Mouse (Mus musculus): ENCODE data around the gene Mfap4. TPM values are rescaled to one million over a fixed set of nuclear protein-coding genes. Genes with fewer than 3 reads are reported as not detected.

Mfap4 gene
- total RNA-seq, 1 experiment from 2014 or later = 23.5 TPM

DNA sequence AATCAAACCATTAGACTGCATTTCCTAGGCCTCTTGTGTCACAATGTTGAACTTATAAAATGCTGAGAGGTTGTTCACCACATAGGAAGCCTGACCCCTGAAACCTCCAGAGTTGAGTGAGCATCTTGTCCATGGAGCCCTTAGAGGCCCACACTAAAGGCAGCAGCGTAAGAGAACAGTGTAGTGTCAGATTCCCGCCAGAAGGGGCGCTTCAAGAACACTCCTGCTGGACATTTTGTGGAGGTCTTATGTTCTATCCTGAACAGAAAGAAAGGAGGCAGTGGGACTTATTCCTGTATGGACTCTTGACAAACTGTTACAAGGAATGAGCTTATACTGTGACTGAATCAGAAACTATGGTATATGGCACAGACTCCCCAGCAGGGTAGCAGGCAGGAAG lies 29.7 kb downstream of the Mfap4 start:
- peak; percentile 56 for DNase-seq

DNA sequence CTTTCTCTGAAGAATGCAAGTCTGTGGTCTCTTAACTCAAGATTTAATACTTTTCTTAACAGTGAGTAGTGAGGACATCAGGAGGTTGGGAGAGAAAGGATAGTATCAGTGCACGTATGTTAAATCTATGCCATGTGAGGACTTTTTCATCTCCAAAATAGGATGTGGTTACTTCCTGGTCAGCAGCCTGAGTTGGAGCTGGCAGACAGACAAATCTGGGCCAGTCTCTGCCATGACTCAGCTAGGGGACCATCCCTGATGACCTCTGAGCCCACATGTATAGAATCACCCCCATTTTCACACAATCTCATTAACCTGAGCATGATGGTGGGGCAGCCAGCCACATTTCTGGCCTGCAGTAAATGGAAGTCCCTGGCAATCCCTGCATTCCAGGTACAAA lies 32.7 kb downstream of the Mfap4 start:
- no peak for DNase-seq

- DNase-seq = no peak
Observed at GRCm38 (mm10) chr11:61518871-61519270, 33.6 kb downstream of the Mfap4 start.

DNA sequence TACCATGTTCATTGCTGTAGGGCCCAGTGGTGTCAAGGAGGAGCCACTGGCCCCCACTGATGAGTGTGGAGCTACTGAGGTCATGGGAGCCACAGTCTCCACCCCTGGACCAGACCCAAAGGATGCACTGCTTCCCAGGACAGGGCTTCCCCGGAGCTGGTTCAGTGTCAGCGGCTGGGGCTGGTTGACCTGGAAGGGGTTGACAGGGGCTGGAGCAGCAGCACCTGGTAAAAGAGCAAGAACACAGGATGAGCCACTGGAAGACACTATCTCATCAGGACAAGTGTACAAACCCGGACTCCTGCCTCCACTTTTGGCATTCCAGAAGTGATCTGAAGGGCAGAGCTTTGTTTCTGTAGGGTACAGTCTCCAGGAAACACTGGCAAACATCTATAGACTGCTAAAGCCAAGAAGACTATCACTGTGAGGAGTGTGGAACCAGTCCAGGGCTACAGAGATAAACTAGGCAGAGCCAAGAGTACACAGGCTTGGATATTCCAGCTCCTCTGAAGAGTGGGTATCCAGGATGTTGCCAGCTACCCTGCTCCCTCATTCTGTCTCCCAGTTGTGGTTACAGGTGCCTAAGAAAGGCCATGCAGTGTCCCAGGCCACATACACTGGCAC lies 34.4 kb downstream of the Mfap4 start:
- no peak for DNase-seq

DNA sequence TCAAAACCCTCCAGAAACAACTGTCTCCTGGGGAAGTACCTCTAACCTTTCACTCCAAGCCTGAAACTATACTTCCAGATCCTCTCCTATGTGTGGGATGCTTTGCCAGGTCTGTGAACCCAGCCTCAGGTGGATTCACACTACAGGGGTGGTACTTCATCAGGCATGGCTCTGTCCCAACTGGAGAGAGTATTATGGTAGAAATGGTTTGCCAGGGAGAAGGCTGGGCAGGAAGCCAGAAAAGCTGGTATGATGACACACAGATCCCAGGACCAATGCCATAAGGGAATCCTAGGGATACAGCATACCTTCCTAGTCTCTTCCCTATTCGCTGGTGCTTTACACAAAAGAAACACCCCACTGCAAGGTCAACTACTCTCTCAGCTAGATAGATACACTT lies 41.6 kb downstream of the Mfap4 start:
- peak; percentile 66 for DNase-seq

DNA sequence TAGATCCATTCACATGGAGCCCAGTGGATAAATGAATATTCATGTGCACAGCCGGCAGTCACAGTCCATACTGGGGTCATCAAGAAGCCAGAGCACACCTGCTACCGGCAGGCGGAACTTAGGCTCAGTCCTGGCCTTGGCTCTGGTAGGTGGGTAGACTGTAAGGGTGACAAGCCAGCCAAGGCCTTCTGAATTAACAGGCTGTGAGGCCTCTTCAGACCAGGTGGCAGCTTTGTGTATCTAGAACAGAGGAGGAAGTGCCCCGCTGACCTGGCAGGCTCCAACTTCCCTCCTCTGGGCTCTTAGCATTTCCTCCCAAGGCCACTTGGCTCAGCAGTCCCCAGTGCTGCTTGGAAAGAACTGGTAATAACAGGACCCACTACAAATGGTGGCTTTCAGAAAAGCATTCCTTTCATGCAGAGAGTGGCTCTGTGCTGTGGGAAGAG lies 44.1 kb downstream of the Mfap4 start:
- peak; percentile 49 for DNase-seq

DNA sequence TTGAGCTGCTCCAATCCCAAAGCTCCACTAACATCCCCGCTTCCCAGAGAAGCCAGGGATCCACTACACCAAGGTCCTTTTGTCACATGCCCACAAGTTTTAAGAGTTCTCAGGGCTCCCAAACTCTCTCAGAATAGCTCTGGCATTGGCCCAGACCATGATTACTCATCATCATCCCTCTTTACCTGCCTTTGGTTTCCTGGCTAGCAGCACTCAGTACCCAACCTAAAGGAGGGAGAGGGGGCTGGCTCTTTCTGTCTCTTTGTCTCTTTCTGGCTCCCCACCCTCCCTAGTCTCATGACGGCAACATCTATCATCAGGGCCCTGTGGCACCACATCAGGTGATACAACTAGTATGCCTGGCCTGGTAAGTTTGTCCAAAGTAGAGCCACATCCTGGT lies 47.6 kb downstream of the Mfap4 start:
- peak; percentile 23 for DNase-seq

DNA sequence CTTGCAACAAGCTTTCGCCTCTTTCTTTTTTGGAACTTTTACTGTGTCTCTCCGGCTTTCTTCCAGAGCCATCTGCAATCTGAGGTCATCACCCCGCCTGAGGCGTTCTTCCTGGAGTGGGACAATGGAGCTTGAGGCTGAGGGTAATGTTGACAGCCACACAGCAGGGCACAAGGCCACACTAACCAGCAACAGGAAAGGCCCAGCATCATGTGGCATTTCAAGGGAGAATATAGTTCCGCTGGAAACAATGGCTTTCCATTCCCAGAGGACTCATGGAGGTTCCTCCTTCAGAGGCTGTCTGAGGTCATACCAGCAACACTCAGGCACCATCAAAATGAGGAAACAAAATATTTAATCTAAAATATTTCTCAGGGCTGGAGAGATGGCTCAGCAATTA lies 48.3 kb downstream of the Mfap4 start:
- DNase-seq = peak; percentile 55

DNA sequence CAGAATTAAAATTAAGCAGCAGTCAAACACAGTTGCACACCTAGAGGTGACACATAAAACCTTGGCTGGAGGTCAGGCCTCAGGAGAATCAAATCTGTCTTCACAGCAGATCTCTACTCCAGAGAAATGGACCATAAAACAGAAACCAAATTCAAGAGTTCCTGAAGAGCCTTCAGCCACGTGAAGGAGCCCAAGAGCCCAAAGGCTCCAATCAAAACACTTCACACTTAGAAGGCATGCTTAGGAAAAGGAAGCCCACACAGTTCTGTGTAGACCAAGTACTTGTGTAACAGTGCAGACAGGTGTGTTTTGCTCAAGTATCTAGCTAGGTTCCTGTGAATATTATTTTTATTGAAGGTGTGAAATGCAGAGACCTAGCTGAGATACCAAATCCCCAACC lies 50.3 kb downstream of the Mfap4 start:
- DNase-seq = no peak

DNA sequence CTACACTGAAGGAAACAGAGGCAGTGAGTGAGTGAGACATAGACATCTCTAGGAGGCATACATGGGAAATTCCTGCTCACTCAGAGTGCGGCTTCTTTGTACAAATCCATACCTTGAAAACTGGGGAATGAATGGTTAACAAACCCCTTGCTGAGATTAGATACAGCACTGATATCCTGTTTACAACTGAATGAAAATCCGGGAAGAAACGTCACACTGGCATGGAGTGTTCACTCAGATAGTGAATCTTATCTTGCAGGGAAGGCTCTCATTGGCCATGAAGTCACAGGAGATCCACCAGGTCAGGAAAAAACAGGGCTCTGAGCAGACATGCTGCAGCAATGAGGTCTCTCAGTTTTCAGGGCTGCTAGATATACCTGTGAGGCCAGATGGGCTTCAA lies 51.7 kb downstream of the Mfap4 start:
- DNase-seq = no peak

DNA sequence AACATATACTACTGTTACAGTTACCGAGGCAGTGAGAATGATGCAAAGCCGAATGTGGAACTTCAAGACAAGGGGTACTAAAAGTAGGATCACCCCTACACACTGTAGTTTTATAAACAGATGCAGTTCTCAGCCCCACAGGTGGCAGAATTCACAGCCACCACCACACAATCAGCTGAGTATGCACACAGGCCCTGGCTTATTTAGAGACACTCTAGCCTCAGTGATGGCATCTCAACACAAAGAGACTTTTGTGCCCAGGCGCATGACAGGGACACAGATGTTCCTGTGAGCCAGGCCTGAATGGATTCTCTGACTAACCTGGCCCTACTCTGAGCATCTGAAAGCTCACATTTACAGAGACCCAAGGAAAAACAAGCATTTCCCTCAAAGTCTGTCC lies 52.1 kb downstream of the Mfap4 start:
- no peak for DNase-seq

Other genes with a start within 250 kb of the Mfap4 start
- 53.2 and 58.0 TPM in 2 replicates for gene Aldh3a2, start 218.0 kb upstream of the Mfap4 start, total RNA-seq (2021)
- gene Slc47a2, start 142.6 kb upstream of the Mfap4 start, total RNA-seq (2021) = not detected in 2 replicates
- 1.7 and 6.8 TPM in 2 replicates for gene Slc47a1, start 107.1 kb upstream of the Mfap4 start, total RNA-seq (2021)
- gene Rnf112, start 31.3 kb upstream of the Mfap4 start, total RNA-seq (2021) = 1.2 and 2.1 TPM in 2 replicates
- 16.7 and 20.0 TPM in 2 replicates for gene Mapk7, start 9.0 kb downstream of the Mfap4 start, total RNA-seq (2021)
- 15.3 and 16.0 TPM in 2 replicates for gene B9d1, start 19.7 kb downstream of the Mfap4 start, total RNA-seq (2021)
- gene Epn2, start 94.3 kb downstream of the Mfap4 start, total RNA-seq (2021) = 35.2 and 38.7 TPM in 2 replicates
- 12.3 and 27.0 TPM in 2 replicates for gene Grap, start 167.8 kb downstream of the Mfap4 start, total RNA-seq (2021)
- 0.85 and 1.1 TPM in 2 replicates for gene Fam83g, start 198.7 kb downstream of the Mfap4 start, total RNA-seq (2021)
- gene Slc5a10, start 235.4 kb downstream of the Mfap4 start, total RNA-seq (2021) = not detected in 2 replicates

All from adrenal gland, postnatal 14 days (tissue).